Mouse (Mus musculus) cerebellum, adult 11 months (tissue): Measurements from ENCODE around the gene Actn4.
"Not testable (repeated sequence)": the region's sequence is repeated elsewhere in the genome, so short reads cannot be mapped to it uniquely, and the experiment has no call there.

ENCODE experiments used
- DNase-seq: peaks from one replicate; pipeline ENCODE4 v3.0.0; 2022

Gene Actn4

GRCm38 (mm10) chr7:28969672-28970394, 7.7 kb upstream of the Actn4 start:
- DNase-seq, result no peak

- no peak for DNase-seq
These were observed 7.1 kb upstream of the Actn4 start for GRCm38 (mm10) chr7:28969271-28969670.

- DNase-seq, result not testable (repeated sequence)
These were observed 6.0 kb upstream of the Actn4 start for GRCm38 (mm10) chr7:28968120-28968519.

- DNase-seq, result no peak
These were observed 4.8 kb upstream of the Actn4 start for GRCm38 (mm10) chr7:28966751-28967505.

GRCm38 (mm10) chr7:28966181-28966580, 4.0 kb upstream of the Actn4 start:
- DNase-seq, result no peak

- no peak for DNase-seq
These were observed 3.3 kb upstream of the Actn4 start for GRCm38 (mm10) chr7:28965346-28965840.

GRCm38 (mm10) chr7:28963399-28963923, 1.3 kb upstream of the Actn4 start:
- no peak for DNase-seq

- DNase-seq, result no peak
These were observed 585 bp downstream of the Actn4 start for GRCm38 (mm10) chr7:28961584-28961926.

GRCm38 (mm10) chr7:28960354-28961046, 1.6 kb downstream of the Actn4 start:
- no peak for DNase-seq

- DNase-seq, result no peak
These were observed 2.6 kb downstream of the Actn4 start for GRCm38 (mm10) chr7:28959505-28960045.

GRCm38 (mm10) chr7:28958770-28959169, 3.4 kb downstream of the Actn4 start:
- DNase-seq, result no peak

GRCm38 (mm10) chr7:28957997-28958725, 4.0 kb downstream of the Actn4 start:
- DNase-seq, result no peak

GRCm38 (mm10) chr7:28957286-28957685, 4.9 kb downstream of the Actn4 start:
- DNase-seq, result no peak

GRCm38 (mm10) chr7:28956270-28956669, 5.9 kb downstream of the Actn4 start:
- DNase-seq, result no peak

GRCm38 (mm10) chr7:28955295-28955897, 6.7 kb downstream of the Actn4 start:
- DNase-seq, result no peak

- no peak for DNase-seq
These were observed 7.4 kb downstream of the Actn4 start for GRCm38 (mm10) chr7:28954773-28955172.

GRCm38 (mm10) chr7:28953476-28954376, 8.4 kb downstream of the Actn4 start:
- DNase-seq, result no peak

GRCm38 (mm10) chr7:28952786-28953185, 9.4 kb downstream of the Actn4 start:
- DNase-seq, result no peak

GRCm38 (mm10) chr7:28951764-28952163, 10.4 kb downstream of the Actn4 start:
- DNase-seq, result no peak

- DNase-seq, result no peak
These were observed 11.6 kb downstream of the Actn4 start for GRCm38 (mm10) chr7:28950346-28951037.
